Mouse (Mus musculus): Measurements from ENCODE around the gene Cd163.

Cd163 gene

DNA sequence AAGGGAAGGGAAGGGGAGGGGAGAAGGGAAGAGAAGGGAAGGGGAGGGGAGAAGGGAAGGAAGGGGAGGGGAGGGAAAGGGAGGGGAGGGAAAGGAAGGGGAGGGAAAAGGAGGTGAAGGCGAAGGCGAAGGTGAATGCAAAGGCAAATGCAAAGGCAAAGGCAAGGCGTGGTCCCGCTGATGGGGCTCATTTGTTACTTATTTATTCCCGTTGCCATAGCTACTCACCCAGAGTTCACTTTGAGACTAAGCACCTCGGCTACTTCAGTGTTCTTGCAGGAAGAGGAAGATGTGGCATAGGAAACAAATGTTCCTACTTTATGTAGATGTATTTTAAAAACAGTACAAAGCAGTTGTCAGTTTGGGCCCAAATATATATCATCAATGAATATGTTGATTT lies 56.1 kb downstream of the Cd163 start:
- peak; percentile 51 for DNase-seq (ENCODE audit: low read depth, low spot score)

DNA sequence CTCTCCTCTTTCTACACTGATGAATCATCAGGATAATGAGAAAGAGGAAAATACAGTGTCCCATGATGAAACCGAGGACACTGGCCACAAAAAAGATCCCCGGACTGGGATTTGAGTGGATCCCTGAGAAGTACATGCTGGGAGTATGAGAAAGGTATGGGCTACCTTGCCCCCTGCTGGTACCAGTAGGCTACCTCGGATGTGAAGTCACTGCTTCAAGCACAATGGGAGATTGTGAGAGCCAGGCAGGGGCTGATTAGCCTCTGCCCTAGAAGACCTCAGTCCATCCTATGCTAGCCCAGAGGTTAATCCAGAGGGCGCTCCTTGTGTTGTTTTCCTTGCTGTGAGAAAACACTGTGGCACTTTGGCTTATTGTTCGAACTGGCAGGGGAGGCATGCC lies 59.9 kb downstream of the Cd163 start:
- no peak for DNase-seq (ENCODE audit: low read depth, low spot score)

- no peak for DNase-seq (ENCODE audit: low read depth, low spot score)
Measured at GRCm38 (mm10) chr6:124373584-124374206, 69.2 kb downstream of the Cd163 start.

DNA sequence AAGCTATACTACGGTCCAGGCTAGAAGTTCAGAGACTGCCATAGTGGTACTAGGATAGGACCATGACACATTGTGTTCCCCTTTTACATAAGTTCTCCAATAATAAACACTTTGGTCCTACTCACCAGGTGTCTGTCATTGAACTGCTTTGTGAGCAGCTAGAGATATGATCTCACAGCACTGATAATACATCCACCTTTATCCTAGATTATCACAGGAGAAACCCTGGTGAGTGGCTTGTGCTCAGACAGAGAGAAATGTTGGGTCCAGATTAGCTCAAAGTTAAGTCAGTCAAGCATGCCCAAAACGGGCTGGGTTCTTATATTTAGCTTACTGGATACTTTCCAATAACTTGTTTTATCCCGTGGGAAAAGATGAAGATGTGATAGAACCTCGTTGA lies 70.2 kb downstream of the Cd163 start:
- DNase-seq (ENCODE audit: low read depth, low spot score), result no peak

DNA sequence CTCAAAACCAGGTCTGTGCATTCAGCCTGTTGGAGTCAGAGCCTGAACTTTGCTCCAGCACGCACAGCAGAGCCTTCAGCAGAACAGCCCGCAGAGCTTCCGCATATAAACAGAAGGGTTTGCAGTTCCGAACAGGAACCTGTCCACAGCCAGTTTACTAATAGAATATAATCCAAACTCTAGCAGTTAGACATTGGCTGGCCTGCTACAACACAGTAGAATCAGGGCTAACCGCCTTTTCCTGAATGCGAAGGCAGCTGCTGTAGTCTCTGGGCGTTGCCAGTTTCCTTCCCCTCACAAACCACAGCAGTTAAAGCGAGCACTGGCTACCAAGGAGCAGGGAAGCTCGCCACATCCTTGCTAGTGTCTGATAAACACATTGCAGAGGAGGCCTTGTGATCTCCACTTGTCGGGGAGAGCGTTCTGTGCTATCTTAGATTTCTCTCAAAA lies 71.0 kb downstream of the Cd163 start:
- peak; percentile 78 for DNase-seq (ENCODE audit: low read depth, low spot score)

DNA sequence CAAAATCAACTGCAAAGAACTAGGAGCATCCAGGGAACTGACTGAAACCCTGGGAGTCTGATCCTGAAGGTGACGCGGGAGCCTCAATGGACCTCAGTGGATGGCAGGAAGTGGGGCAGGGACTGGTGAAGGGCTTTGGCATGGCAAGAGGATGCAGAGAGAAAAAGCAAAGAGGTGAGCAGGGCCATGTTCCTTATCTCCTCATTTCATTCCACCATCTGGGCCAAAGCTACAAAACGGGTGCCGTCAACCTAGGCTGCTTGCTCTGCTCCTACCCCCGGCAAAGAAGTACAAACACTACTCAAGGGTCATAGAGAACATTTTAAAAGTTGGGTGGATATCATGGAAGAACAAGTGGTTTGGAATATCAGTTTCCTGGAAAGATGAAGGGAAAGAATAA lies 71.9 kb downstream of the Cd163 start:
- peak; percentile 18 for DNase-seq (ENCODE audit: low read depth, low spot score)

GRCm38 (mm10) chr6:124377494-124378255 lies 73.2 kb downstream of the Cd163 start:
- no peak for DNase-seq (ENCODE audit: low read depth, low spot score)

DNA sequence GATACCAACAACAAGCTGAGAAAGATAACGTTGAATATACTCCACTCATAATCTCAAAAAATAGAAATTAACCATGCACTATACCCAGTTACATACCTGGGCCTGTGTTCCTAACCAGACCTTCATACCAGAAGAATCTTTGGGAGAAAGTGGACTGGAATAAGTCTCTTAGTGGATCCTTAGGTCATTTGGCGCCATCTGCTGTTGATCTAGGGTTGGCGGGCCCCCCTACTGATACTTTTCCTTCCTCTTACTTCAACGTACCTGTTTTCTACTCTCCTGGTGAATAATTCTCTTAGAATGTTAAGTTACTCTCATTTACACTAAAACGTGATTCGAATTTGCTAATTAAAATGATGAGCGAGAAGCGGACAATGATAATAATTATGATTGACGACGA lies 74.9 kb downstream of the Cd163 start:
- peak; percentile 73 for DNase-seq (ENCODE audit: low read depth, low spot score)

All from CD4-positive, CD25-positive, alpha-beta regulatory T cell, adult 2 months (primary cell).